Mouse (Mus musculus): ENCODE measurements around the gene Ccpg1os. TPM values are rescaled to one million over a fixed set of nuclear protein-coding genes. Genes with fewer than 3 reads are reported as not detected.

Gene Ccpg1os
- polyA plus RNA-seq (2015; fragmentation: Nextera tagmentation; extraction: Ambion mirVana) = 2.2 and 2.5 TPM in 2 replicates

- H3K4me3 ChIP-seq (ENCODE audit: low read depth, low read length) = peak within 1 kb of the TSS; percentile 91
- peak within 1 kb of the TSS; percentile 87 for H3K27ac ChIP-seq (ENCODE audit: low read length)
- H3K4me1 ChIP-seq (ENCODE audit: control insufficient read depth, low read depth, low read length) = peaks cover 16% of the 10 kb centered on the region
- no peaks in the 10 kb centered on the region for H3K27me3 ChIP-seq (ENCODE audit: control insufficient read depth, insufficient read depth, low read depth, low read length)
- H3K9ac ChIP-seq (ENCODE audit: low read depth, low read length) = peak within 1 kb of the TSS; percentile 85
- under 1% methylated on average over 88 of the region's 88 CpGs for WGBS (ENCODE audit: insufficient replicate concordance)
- H3K4me2 ChIP-seq (ENCODE audit: low read depth, low read length) = peak within 1 kb of the TSS; percentile 97
- H3K36me3 ChIP-seq (ENCODE audit: control insufficient read depth, insufficient read depth) = no peaks in the 10 kb centered on the region
- H3K9me3 ChIP-seq (replicated peaks; ENCODE audit: control insufficient read depth, low read length) = no peaks in the 10 kb centered on the region
- peak; percentile 99 for ATAC-seq (ENCODE audit: low read depth)
These were observed at the start of gene Ccpg1os, which contains the start of gene Ccpg1 for GRCm38 (mm10) chr9:72985250-72986220. Ccpg1os (minus strand) TSS chr9:72985382. Ccpg1 (plus strand) TSS chr9:72985429.

- no peak for ATAC-seq (ENCODE audit: low read depth)
- Histone ChIP-seq H3K36me3 (ENCODE audit: control insufficient read depth, insufficient read depth) (peaks cover 4% of the 10 kb centered on the region; the same call in 1 of the 2 replicates), H3K4me2 (ENCODE audit: low read depth, low read length) (no peak overlapping the region), H3K27ac (ENCODE audit: low read length) (no peak overlapping the region), H3K9ac (ENCODE audit: low read depth, low read length) (no peak overlapping the region), H3K27me3 (ENCODE audit: control insufficient read depth, insufficient read depth, low read depth, low read length) (no peaks in the 10 kb centered on the region), H3K4me3 (ENCODE audit: low read depth, low read length) (no peak overlapping the region), H3K4me1 (ENCODE audit: control insufficient read depth, low read depth, low read length) (peaks cover under 1% of the 10 kb centered on the region; the same call in 1 of the 2 replicates), H3K9me3 (replicated peaks; ENCODE audit: control insufficient read depth, low read length) (no peaks in the 10 kb centered on the region)
- WGBS (ENCODE audit: insufficient replicate concordance) = 90% methylated on average over 1 of the region's 1 CpGs
These were observed 48.2 kb upstream of the Ccpg1os start for GRCm38 (mm10) chr9:73033406-73033805.

- H3K4me2 ChIP-seq (ENCODE audit: low read depth, low read length) = no peak overlapping the region
- H3K27ac ChIP-seq (ENCODE audit: low read length) = no peak overlapping the region
- 57% methylated on average over 4 of the region's 4 CpGs for WGBS (ENCODE audit: insufficient replicate concordance)
- no peaks in the 10 kb centered on the region for H3K27me3 ChIP-seq (ENCODE audit: control insufficient read depth, insufficient read depth, low read depth, low read length)
- no peak overlapping the region for H3K9ac ChIP-seq (ENCODE audit: low read depth, low read length)
- H3K4me3 ChIP-seq (ENCODE audit: low read depth, low read length) = no peak overlapping the region
- ATAC-seq (ENCODE audit: low read depth) = no peak
- peaks cover 4% of the 10 kb centered on the region; the same call in 1 of the 2 replicates for H3K36me3 ChIP-seq (ENCODE audit: control insufficient read depth, insufficient read depth)
- H3K9me3 ChIP-seq (replicated peaks; ENCODE audit: control insufficient read depth, low read length) = no peaks in the 10 kb centered on the region
- no peaks in the 10 kb centered on the region for H3K4me1 ChIP-seq (ENCODE audit: control insufficient read depth, low read depth, low read length)
These were observed 46.2 kb upstream of the Ccpg1os start for GRCm38 (mm10) chr9:73031421-73031820.

GRCm38 (mm10) chr9:73030443-73030842 lies 45.3 kb upstream of the Ccpg1os start:
- 70% methylated on average over 1 of the region's 1 CpGs for WGBS (ENCODE audit: insufficient replicate concordance)
- Histone ChIP-seq H3K4me2 (ENCODE audit: low read depth, low read length) (no peak overlapping the region), H3K9ac (ENCODE audit: low read depth, low read length) (no peak overlapping the region), H3K4me1 (ENCODE audit: control insufficient read depth, low read depth, low read length) (no peaks in the 10 kb centered on the region), H3K27ac (ENCODE audit: low read length) (no peak overlapping the region), H3K9me3 (replicated peaks; ENCODE audit: control insufficient read depth, low read length) (no peaks in the 10 kb centered on the region), H3K36me3 (ENCODE audit: control insufficient read depth, insufficient read depth) (peaks cover 4% of the 10 kb centered on the region; the same call in 1 of the 2 replicates), H3K27me3 (ENCODE audit: control insufficient read depth, insufficient read depth, low read depth, low read length) (no peaks in the 10 kb centered on the region), H3K4me3 (ENCODE audit: low read depth, low read length) (no peak overlapping the region)
- ATAC-seq (ENCODE audit: low read depth) = no peak

- H3K4me1 ChIP-seq (ENCODE audit: control insufficient read depth, low read depth, low read length) = no peaks in the 10 kb centered on the region
- H3K9ac ChIP-seq (ENCODE audit: low read depth, low read length) = no peak overlapping the region
- 49% methylated on average over 17 of the region's 17 CpGs for WGBS (ENCODE audit: insufficient replicate concordance)
- H3K4me2 ChIP-seq (ENCODE audit: low read depth, low read length) = no peak overlapping the region
- H3K27me3 ChIP-seq (ENCODE audit: control insufficient read depth, insufficient read depth, low read depth, low read length) = no peaks in the 10 kb centered on the region
- H3K27ac ChIP-seq (ENCODE audit: low read length) = no peak overlapping the region
- no peak overlapping the region for H3K4me3 ChIP-seq (ENCODE audit: low read depth, low read length)
- ATAC-seq (ENCODE audit: low read depth) = no peak
- no peaks in the 10 kb centered on the region for H3K9me3 ChIP-seq (replicated peaks; ENCODE audit: control insufficient read depth, low read length)
- no peaks in the 10 kb centered on the region for H3K36me3 ChIP-seq (ENCODE audit: control insufficient read depth, insufficient read depth)
These were observed 40.8 kb upstream of the Ccpg1os start for GRCm38 (mm10) chr9:73025818-73026636.

GRCm38 (mm10) chr9:73020566-73021097 lies 35.5 kb upstream of the Ccpg1os start:
- no peaks in the 10 kb centered on the region for H3K9me3 ChIP-seq (replicated peaks; ENCODE audit: control insufficient read depth, low read length)
- 71% methylated on average over 5 of the region's 5 CpGs for WGBS (ENCODE audit: insufficient replicate concordance)
- no peaks in the 10 kb centered on the region for H3K27me3 ChIP-seq (ENCODE audit: control insufficient read depth, insufficient read depth, low read depth, low read length)
- no peak overlapping the region for H3K4me3 ChIP-seq (ENCODE audit: low read depth, low read length)
- no peaks in the 10 kb centered on the region for H3K4me1 ChIP-seq (ENCODE audit: control insufficient read depth, low read depth, low read length)
- ATAC-seq (ENCODE audit: low read depth) = no peak
- H3K36me3 ChIP-seq (ENCODE audit: control insufficient read depth, insufficient read depth) = peaks cover 10% of the 10 kb centered on the region
- no peak overlapping the region for H3K9ac ChIP-seq (ENCODE audit: low read depth, low read length)
- H3K27ac ChIP-seq (ENCODE audit: low read length) = no peak overlapping the region
- no peak overlapping the region for H3K4me2 ChIP-seq (ENCODE audit: low read depth, low read length)

GRCm38 (mm10) chr9:73019841-73020240 lies 34.7 kb upstream of the Ccpg1os start:
- 78% methylated on average over 10 of the region's 10 CpGs for WGBS (ENCODE audit: insufficient replicate concordance)

GRCm38 (mm10) chr9:73014724-73015123 lies 29.5 kb upstream of the Ccpg1os start:
- Histone ChIP-seq H3K9ac (ENCODE audit: low read depth, low read length) (no peak overlapping the region), H3K4me2 (ENCODE audit: low read depth, low read length) (no peak overlapping the region), H3K4me3 (ENCODE audit: low read depth, low read length) (no peak overlapping the region), H3K4me1 (ENCODE audit: control insufficient read depth, low read depth, low read length) (no peaks in the 10 kb centered on the region), H3K9me3 (replicated peaks; ENCODE audit: control insufficient read depth, low read length) (no peaks in the 10 kb centered on the region), H3K36me3 (ENCODE audit: control insufficient read depth, insufficient read depth) (peaks cover 10% of the 10 kb centered on the region), H3K27ac (ENCODE audit: low read length) (no peak overlapping the region), H3K27me3 (ENCODE audit: control insufficient read depth, insufficient read depth, low read depth, low read length) (no peaks in the 10 kb centered on the region)
- 80% methylated on average over 13 of the region's 13 CpGs for WGBS (ENCODE audit: insufficient replicate concordance)
- no peak for ATAC-seq (ENCODE audit: low read depth)

More at GRCm38 (mm10) chr9:73019841-73020240, 34.7 kb upstream of the Ccpg1os start:
- Histone ChIP-seq H3K4me1 (ENCODE audit: control insufficient read depth, low read depth, low read length) (no peaks in the 10 kb centered on the region), H3K36me3 (ENCODE audit: control insufficient read depth, insufficient read depth) (peaks cover 10% of the 10 kb centered on the region), H3K9ac (ENCODE audit: low read depth, low read length) (no peak overlapping the region), H3K4me2 (ENCODE audit: low read depth, low read length) (no peak overlapping the region), H3K4me3 (ENCODE audit: low read depth, low read length) (no peak overlapping the region), H3K27me3 (ENCODE audit: control insufficient read depth, insufficient read depth, low read depth, low read length) (no peaks in the 10 kb centered on the region), H3K9me3 (replicated peaks; ENCODE audit: control insufficient read depth, low read length) (no peaks in the 10 kb centered on the region), H3K27ac (ENCODE audit: low read length) (no peak overlapping the region)
- no peak for ATAC-seq (ENCODE audit: low read depth)

Measured in liver, embryonic 16.5 days (tissue).